23 mouse cellular contexts compared by ENCODE assay signal in the genomic region with DNA sequence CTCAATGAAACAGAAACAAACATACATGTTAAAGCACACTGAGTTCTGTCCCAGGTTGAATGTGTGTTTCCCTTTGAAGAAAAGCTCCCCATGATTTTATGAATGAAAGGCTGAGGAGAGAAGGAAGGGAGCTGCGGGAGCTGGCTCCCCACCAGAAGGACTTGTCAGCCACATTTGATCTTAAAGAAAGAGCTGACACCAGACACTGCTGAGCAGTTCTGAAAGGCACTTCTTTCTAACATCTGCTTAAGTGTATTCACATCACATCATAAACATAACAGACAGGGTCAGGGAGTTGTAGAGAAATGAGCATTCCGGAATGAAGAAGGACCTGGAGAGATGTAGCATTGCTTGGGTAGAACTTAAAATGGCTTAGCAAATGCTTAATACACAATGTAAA.
"Had no signal": no experiment of that assay in that cellular context is flagged by ENCODE, and none has a peak within 500 bp of the region (broad histone marks: within the 10 kb centered on the region; RNA-seq: fewer than 3 reads in every experiment).

No protein-coding gene starts in this region.

- H3K27ac ChIP-seq: kidney, postnatal 0 days; layer of hippocampus, adult 2 months; left cerebral cortex, adult 2 months; limb, embryonic 12.5 days; limb, embryonic 15.5 days; liver, embryonic 14.5 days; midbrain, embryonic 15.5 days; neural tube, embryonic 13.5 days; stomach, embryonic 15.5 days had no signal

- H3K36me3 ChIP-seq: limb, embryonic 12.5 days; limb, embryonic 15.5 days; midbrain, embryonic 15.5 days; neural tube, embryonic 13.5 days; stomach, embryonic 15.5 days had no signal

- H3K27me3 ChIP-seq: limb, embryonic 15.5 days; midbrain, embryonic 15.5 days; stomach, embryonic 15.5 days had no signal

- H3K4me2 ChIP-seq: limb, embryonic 12.5 days; limb, embryonic 15.5 days; liver, embryonic 11.5 days; midbrain, embryonic 15.5 days; neural tube, embryonic 13.5 days; stomach, embryonic 15.5 days had no signal

- H3K4me3 ChIP-seq: layer of hippocampus, adult 2 months; left cerebral cortex, adult 2 months; limb, embryonic 12.5 days; limb, embryonic 15.5 days; midbrain, embryonic 15.5 days; myocyte; neural tube, embryonic 13.5 days; stomach, embryonic 15.5 days had no signal

- H3K9me3 ChIP-seq: limb, embryonic 15.5 days; midbrain, embryonic 15.5 days; stomach, embryonic 15.5 days had no signal

- ATAC-seq: liver, postnatal 0 days; midbrain, embryonic 15.5 days had no signal

- H3K9ac ChIP-seq: limb, embryonic 12.5 days; limb, embryonic 15.5 days; liver, embryonic 14.5 days; liver, postnatal 0 days; midbrain, embryonic 15.5 days; neural tube, embryonic 13.5 days; stomach, embryonic 15.5 days had no signal

- H3K4me1 ChIP-seq: limb, embryonic 12.5 days; limb, embryonic 15.5 days; midbrain, embryonic 15.5 days; neural tube, embryonic 13.5 days; stomach, embryonic 15.5 days had no signal

- DNase-seq: kidney, adult 18-20 months; kidney, adult 9 months; kidney, postnatal 25 days; layer of hippocampus, adult 9-11 months; liver, postnatal 0 days; lung, postnatal 14 days; lung, postnatal 4 days; retina, postnatal 1 day; right cerebral cortex, postnatal 25 days; spleen, adult 18-20 months; thymus, adult 18-20 months; thymus, postnatal 36 days had no signal
